Mouse (Mus musculus): ENCODE data around the gene Mcm9. TPM values are rescaled to one million over a fixed set of nuclear protein-coding genes. Genes with fewer than 3 reads are reported as not detected.
A peak's percentile ranks its signal among the peaks of the same experiment; 100 is the strongest.

The Mcm9 gene
- total and polyA plus RNA-seq, 3 experiments = 1.3 to 4.0 (median 2.3) TPM

GRCm38 (mm10) chr10:53565538-53565937 is 64.7 kb downstream of the Mcm9 start:
- 74% methylated on average over 2 of the region's 2 CpGs for WGBS
- no peak for TF ChIP-seq CTCF (IDR thresholded peaks at IDR 0.05)
- no peak for TF ChIP-seq EP300 (IDR thresholded peaks at IDR 0.05; ENCODE audit: insufficient read depth, low read depth, low read length)
- TF ChIP-seq POLR2A (IDR thresholded peaks at IDR 0.05; ENCODE audit: insufficient read depth, low read depth, low read length) = no peak
- intact Hi-C loops (cut with DNase I) = no loop called here
- Histone ChIP-seq H3K79me2 (replicated peaks; ENCODE audit: control insufficient read depth, insufficient read depth, low read length) (no peaks in the 10 kb centered on the region), H3K27ac (no peak overlapping the region), H3K36me3 (ENCODE audit: control insufficient read depth, insufficient read depth, low read length) (no peaks in the 10 kb centered on the region), H3K4me3 (no peak overlapping the region), H3K4me1 (ENCODE audit: control insufficient read depth, insufficient read depth, low read length) (no peaks in the 10 kb centered on the region), H3K9ac (ENCODE audit: low read depth, low read length) (no peak overlapping the region), H3K27me3 (ENCODE audit: control insufficient read depth, insufficient read depth, low read length) (no peaks in the 10 kb centered on the region)
- no peak for DNase-seq

- TF ChIP-seq CTCF (IDR thresholded peaks at IDR 0.05) (no peak), POLR2A (IDR thresholded peaks at IDR 0.05; ENCODE audit: insufficient read depth, low read depth, low read length) (no peak), EP300 (IDR thresholded peaks at IDR 0.05; ENCODE audit: insufficient read depth, low read depth, low read length) (no peak)
- Histone ChIP-seq H3K4me1 (ENCODE audit: control insufficient read depth, insufficient read depth, low read length) (no peaks in the 10 kb centered on the region; the same call in 1 of the 2 replicates), H3K4me3 (no peak overlapping the region), H3K9ac (ENCODE audit: low read depth, low read length) (no peak overlapping the region), H3K79me2 (replicated peaks; ENCODE audit: control insufficient read depth, insufficient read depth, low read length) (no peaks in the 10 kb centered on the region), H3K36me3 (ENCODE audit: control insufficient read depth, insufficient read depth, low read length) (no peaks in the 10 kb centered on the region), H3K27ac (no peak overlapping the region), H3K27me3 (ENCODE audit: control insufficient read depth, insufficient read depth, low read length) (no peaks in the 10 kb centered on the region)
- intact Hi-C loops (cut with DNase I) = no loop called here
- DNase-seq = no peak
- WGBS = 85% methylated on average over 5 of the region's 5 CpGs
Observed at GRCm38 (mm10) chr10:53562001-53562400, 68.2 kb downstream of the Mcm9 start.

GRCm38 (mm10) chr10:53537596-53537995 is 92.6 kb downstream of the Mcm9 start:
- Histone ChIP-seq H3K27me3 (ENCODE audit: control insufficient read depth, insufficient read depth, low read length) (no peaks in the 10 kb centered on the region), H3K79me2 (replicated peaks; ENCODE audit: control insufficient read depth, insufficient read depth, low read length) (no peaks in the 10 kb centered on the region), H3K27ac (no peak overlapping the region), H3K9ac (ENCODE audit: low read depth, low read length) (no peak overlapping the region), H3K4me1 (ENCODE audit: control insufficient read depth, insufficient read depth, low read length) (no peaks in the 10 kb centered on the region), H3K36me3 (ENCODE audit: control insufficient read depth, insufficient read depth, low read length) (no peaks in the 10 kb centered on the region), H3K4me3 (no peak overlapping the region)
- WGBS = 78% methylated on average over 7 of the region's 7 CpGs
- no peak for TF ChIP-seq CTCF (IDR thresholded peaks at IDR 0.05)
- no peak for TF ChIP-seq EP300 (IDR thresholded peaks at IDR 0.05; ENCODE audit: insufficient read depth, low read depth, low read length)
- TF ChIP-seq POLR2A (IDR thresholded peaks at IDR 0.05; ENCODE audit: insufficient read depth, low read depth, low read length) = no peak
- DNase-seq = no peak
- intact Hi-C loops (cut with DNase I) = no loop called here

- no peaks in the 10 kb centered on the region; the same call in none of the 2 replicates for H3K4me1 ChIP-seq (ENCODE audit: control insufficient read depth, insufficient read depth, low read length)
- H3K27ac ChIP-seq = no peak overlapping the region
- no peaks in the 10 kb centered on the region for H3K36me3 ChIP-seq (ENCODE audit: control insufficient read depth, insufficient read depth, low read length)
- no peak overlapping the region for H3K4me3 ChIP-seq
- TF ChIP-seq EP300 (IDR thresholded peaks at IDR 0.05; ENCODE audit: insufficient read depth, low read depth, low read length) = no peak
- TF ChIP-seq POLR2A (IDR thresholded peaks at IDR 0.05; ENCODE audit: insufficient read depth, low read depth, low read length) = no peak
- no peak for TF ChIP-seq CTCF (IDR thresholded peaks at IDR 0.05)
- WGBS = 57% methylated on average over 5 of the region's 5 CpGs
- intact Hi-C loops (cut with DNase I) = no loop called here
- no peaks in the 10 kb centered on the region for H3K27me3 ChIP-seq (ENCODE audit: control insufficient read depth, insufficient read depth, low read length)
- H3K9ac ChIP-seq (ENCODE audit: low read depth, low read length) = no peak overlapping the region
- no peaks in the 10 kb centered on the region for H3K79me2 ChIP-seq (replicated peaks; ENCODE audit: control insufficient read depth, insufficient read depth, low read length)
- DNase-seq = no peak
Observed at GRCm38 (mm10) chr10:53532297-53532696, 97.9 kb downstream of the Mcm9 start.

GRCm38 (mm10) chr10:53527838-53528773 is 102.1 kb downstream of the Mcm9 start:
- Histone ChIP-seq H3K4me1 (ENCODE audit: control insufficient read depth, insufficient read depth, low read length) (no peaks in the 10 kb centered on the region; the same call in none of the 2 replicates), H3K4me3 (no peak overlapping the region), H3K27ac (no peak overlapping the region), H3K27me3 (ENCODE audit: control insufficient read depth, insufficient read depth, low read length) (no peaks in the 10 kb centered on the region), H3K9ac (ENCODE audit: low read depth, low read length) (no peak overlapping the region; the same call in 1 of the 2 replicates), H3K79me2 (replicated peaks; ENCODE audit: control insufficient read depth, insufficient read depth, low read length) (no peaks in the 10 kb centered on the region), H3K36me3 (ENCODE audit: control insufficient read depth, insufficient read depth, low read length) (no peaks in the 10 kb centered on the region)
- intact Hi-C loops (cut with DNase I) = loop anchor here (1.0 to 5.0 kb wide), 4 partner anchors 180 to 441 kb away; no protein-coding TSS in a partner anchor
- WGBS = 17% methylated on average over 6 of the region's 6 CpGs
- TF ChIP-seq CTCF (IDR thresholded peaks at IDR 0.05) (peak; percentile 90), EP300 (IDR thresholded peaks at IDR 0.05; ENCODE audit: insufficient read depth, low read depth, low read length) (0 out of 2 replicates have a peak, but pooled peaks have one; percentile 45), POLR2A (IDR thresholded peaks at IDR 0.05; ENCODE audit: insufficient read depth, low read depth, low read length) (no peak)
- DNase-seq = peak; percentile 50 to 60

GRCm38 (mm10) chr10:53527344-53527743 is 102.9 kb downstream of the Mcm9 start:
- H3K27ac ChIP-seq = no peak overlapping the region
- 49% methylated on average over 3 of the region's 3 CpGs for WGBS
- H3K36me3 ChIP-seq (ENCODE audit: control insufficient read depth, insufficient read depth, low read length) = no peaks in the 10 kb centered on the region
- H3K79me2 ChIP-seq (replicated peaks; ENCODE audit: control insufficient read depth, insufficient read depth, low read length) = no peaks in the 10 kb centered on the region
- intact Hi-C loops (cut with DNase I) = loop anchor here (5.0 kb wide), 1 partner anchor 260 kb away; no protein-coding TSS in a partner anchor
- no peak overlapping the region for H3K4me3 ChIP-seq
- H3K27me3 ChIP-seq (ENCODE audit: control insufficient read depth, insufficient read depth, low read length) = no peaks in the 10 kb centered on the region
- TF ChIP-seq EP300 (IDR thresholded peaks at IDR 0.05; ENCODE audit: insufficient read depth, low read depth, low read length) (no peak), CTCF (IDR thresholded peaks at IDR 0.05) (no peak), POLR2A (IDR thresholded peaks at IDR 0.05; ENCODE audit: insufficient read depth, low read depth, low read length) (no peak)
- no peak for DNase-seq
- no peaks in the 10 kb centered on the region; the same call in none of the 2 replicates for H3K4me1 ChIP-seq (ENCODE audit: control insufficient read depth, insufficient read depth, low read length)
- no peak overlapping the region for H3K9ac ChIP-seq (ENCODE audit: low read depth, low read length)
